Mouse (Mus musculus): ENCODE data around the gene Taf10. TPM values are rescaled to one million over a fixed set of nuclear protein-coding genes. Genes with fewer than 3 reads are reported as not detected.

Gene Taf10
- polyA plus RNA-seq, 1 experiment from 2014 or later: 118 TPM

DNA sequence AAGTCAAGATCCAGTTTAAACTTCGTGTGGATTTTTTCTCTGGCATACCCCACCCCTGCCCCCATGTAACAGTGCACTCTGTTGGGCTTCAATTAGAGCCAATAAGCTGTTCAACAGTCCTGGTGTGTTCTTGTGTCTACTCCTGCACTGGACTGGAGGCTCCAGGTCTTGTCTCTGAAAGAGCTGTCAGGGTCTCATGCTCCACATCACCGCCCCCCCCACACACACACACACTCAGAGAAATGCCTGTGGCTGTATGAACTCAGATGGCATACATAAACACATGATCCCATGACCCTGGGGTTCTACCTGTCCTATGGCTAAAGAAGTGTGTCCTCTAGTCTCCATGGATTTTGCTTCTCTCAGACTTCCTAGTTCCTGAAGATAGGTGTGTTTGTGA, 31.9 kb upstream of the Taf10 start:
- no peak overlapping the region for H3K4me2 ChIP-seq (replicated peaks; ENCODE audit: low read depth)
- H3K27me3 ChIP-seq (ENCODE audit: control insufficient read depth, insufficient read depth, low read length): no peaks in the 10 kb centered on the region
- ATAC-seq (ENCODE audit: low FRiP score, low TSS enrichment): no peak
- no peak overlapping the region for H3K9ac ChIP-seq (ENCODE audit: low read length)
- H3K4me3 ChIP-seq (ENCODE audit: low read depth, low read length): no peak overlapping the region
- DNase-seq (ENCODE audit: low spot score): no peak
- 73% methylated on average over 2 of the region's 2 CpGs for WGBS
- H3K4me1 ChIP-seq (replicated peaks; ENCODE audit: control insufficient read depth, insufficient read depth): peaks cover 7% of the 10 kb centered on the region; the same call in 1 of the 2 replicates
- no peak overlapping the region for H3K27ac ChIP-seq (replicated peaks)
- TF ChIP-seq CTCF (IDR thresholded peaks at IDR 0.05; ENCODE audit: low read depth) (no peak), EP300 (optimal IDR thresholded peaks at IDR 0.05) (no peak)
- H3K36me3 ChIP-seq (ENCODE audit: control insufficient read depth, insufficient read depth, low read length): peaks cover 7% of the 10 kb centered on the region; the same call in 1 of the 2 replicates
- no peaks in the 10 kb centered on the region for H3K9me3 ChIP-seq (ENCODE audit: control insufficient read depth, low read length)

- no peaks in the 10 kb centered on the region for H3K9me3 ChIP-seq (ENCODE audit: control insufficient read depth, low read length)
- H3K27ac ChIP-seq (replicated peaks): peak overlapping the region; percentile 50; the same call in 1 of the 2 replicates
- peaks cover 7% of the 10 kb centered on the region; the same call in 1 of the 2 replicates for H3K4me1 ChIP-seq (replicated peaks; ENCODE audit: control insufficient read depth, insufficient read depth)
- 58% methylated on average over 8 of the region's 8 CpGs for WGBS
- DNase-seq (ENCODE audit: low spot score): no peak
- H3K36me3 ChIP-seq (ENCODE audit: control insufficient read depth, insufficient read depth, low read length): peaks cover 7% of the 10 kb centered on the region; the same call in 1 of the 2 replicates
- H3K9ac ChIP-seq (ENCODE audit: low read length): no peak overlapping the region
- no peak overlapping the region for H3K4me2 ChIP-seq (replicated peaks; ENCODE audit: low read depth)
- no peak for TF ChIP-seq EP300 (optimal IDR thresholded peaks at IDR 0.05)
- H3K4me3 ChIP-seq (ENCODE audit: low read depth, low read length): no peak overlapping the region
- ATAC-seq (ENCODE audit: low FRiP score, low TSS enrichment): peak; percentile 41; the same call in 1 of the 2 replicates
- H3K27me3 ChIP-seq (ENCODE audit: control insufficient read depth, insufficient read depth, low read length): no peaks in the 10 kb centered on the region
These were observed 30.5 kb upstream of the Taf10 start for GRCm38 (mm10) chr7:105774661-105775060.

GRCm38 (mm10) chr7:105773041-105773440, 28.9 kb upstream of the Taf10 start:
- H3K27ac ChIP-seq (replicated peaks): no peak overlapping the region
- no peak overlapping the region for H3K4me2 ChIP-seq (replicated peaks; ENCODE audit: low read depth)
- ATAC-seq (ENCODE audit: low FRiP score, low TSS enrichment) (no peak), DNase-seq (ENCODE audit: low spot score) (no peak)
- no peak overlapping the region for H3K9ac ChIP-seq (ENCODE audit: low read length)
- peaks cover 7% of the 10 kb centered on the region; the same call in 1 of the 2 replicates for H3K36me3 ChIP-seq (ENCODE audit: control insufficient read depth, insufficient read depth, low read length)
- WGBS: 64% methylated on average over 5 of the region's 5 CpGs
- H3K4me1 ChIP-seq (replicated peaks; ENCODE audit: control insufficient read depth, insufficient read depth): no peaks in the 10 kb centered on the region
- no peaks in the 10 kb centered on the region for H3K27me3 ChIP-seq (ENCODE audit: control insufficient read depth, insufficient read depth, low read length)
- no peak overlapping the region for H3K4me3 ChIP-seq (ENCODE audit: low read depth, low read length)
- TF ChIP-seq EP300 (optimal IDR thresholded peaks at IDR 0.05): no peak
- no peak for TF ChIP-seq CTCF (IDR thresholded peaks at IDR 0.05; ENCODE audit: low read depth)
- no peaks in the 10 kb centered on the region for H3K9me3 ChIP-seq (ENCODE audit: control insufficient read depth, low read length)

- Histone ChIP-seq H3K36me3 (ENCODE audit: control insufficient read depth, insufficient read depth, low read length) (peaks cover 7% of the 10 kb centered on the region; the same call in 1 of the 2 replicates), H3K9ac (ENCODE audit: low read length) (no peak overlapping the region), H3K4me3 (ENCODE audit: low read depth, low read length) (no peak overlapping the region), H3K9me3 (ENCODE audit: control insufficient read depth, low read length) (no peaks in the 10 kb centered on the region), H3K27ac (replicated peaks) (no peak overlapping the region), H3K4me1 (replicated peaks; ENCODE audit: control insufficient read depth, insufficient read depth) (no peaks in the 10 kb centered on the region), H3K4me2 (replicated peaks; ENCODE audit: low read depth) (no peak overlapping the region), H3K27me3 (ENCODE audit: control insufficient read depth, insufficient read depth, low read length) (no peaks in the 10 kb centered on the region)
- ATAC-seq (ENCODE audit: low FRiP score, low TSS enrichment) (no peak), DNase-seq (ENCODE audit: low spot score) (no peak)
- TF ChIP-seq CTCF (IDR thresholded peaks at IDR 0.05; ENCODE audit: low read depth) (no peak), EP300 (optimal IDR thresholded peaks at IDR 0.05) (no peak)
- 93% methylated on average over 15 of the region's 15 CpGs for WGBS
These were observed 28.2 kb upstream of the Taf10 start for GRCm38 (mm10) chr7:105772331-105772730.

DNA sequence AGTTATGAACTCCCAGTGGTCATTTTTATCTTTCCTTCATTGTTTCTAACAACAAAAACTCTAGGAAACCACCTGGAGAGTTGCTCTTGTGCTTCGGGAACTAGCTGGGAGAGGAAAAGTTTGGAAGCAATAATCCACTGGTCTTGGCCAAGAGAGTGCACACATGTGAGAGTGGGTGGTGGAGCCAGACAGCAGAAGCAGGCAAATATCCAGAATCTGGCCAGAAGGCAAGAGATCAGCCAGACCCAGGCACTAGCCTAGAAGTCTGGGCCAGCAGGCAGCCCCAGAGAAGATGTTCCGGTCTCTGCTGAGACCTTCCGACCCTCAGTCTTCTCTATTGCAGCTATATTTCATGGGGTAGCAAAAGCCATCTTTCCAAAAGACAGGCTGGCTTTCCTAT, 25.8 kb upstream of the Taf10 start:
- no peak for ATAC-seq (ENCODE audit: low FRiP score, low TSS enrichment)
- H3K9me3 ChIP-seq (ENCODE audit: control insufficient read depth, low read length): no peaks in the 10 kb centered on the region
- peaks cover 10% of the 10 kb centered on the region; the same call in 1 of the 2 replicates for H3K36me3 ChIP-seq (ENCODE audit: control insufficient read depth, insufficient read depth, low read length)
- H3K4me1 ChIP-seq (replicated peaks; ENCODE audit: control insufficient read depth, insufficient read depth): no peaks in the 10 kb centered on the region
- H3K4me2 ChIP-seq (replicated peaks; ENCODE audit: low read depth): no peak overlapping the region
- no peak overlapping the region for H3K9ac ChIP-seq (ENCODE audit: low read length)
- WGBS: 64% methylated on average over 3 of the region's 3 CpGs
- H3K27ac ChIP-seq (replicated peaks): no peak overlapping the region
- TF ChIP-seq EP300 (optimal IDR thresholded peaks at IDR 0.05) (no peak), CTCF (IDR thresholded peaks at IDR 0.05; ENCODE audit: low read depth) (no peak)
- H3K4me3 ChIP-seq (ENCODE audit: low read depth, low read length): no peak overlapping the region
- H3K27me3 ChIP-seq (ENCODE audit: control insufficient read depth, insufficient read depth, low read length): no peaks in the 10 kb centered on the region
- no peak for DNase-seq (ENCODE audit: low spot score)

GRCm38 (mm10) chr7:105767729-105768165, 23.6 kb upstream of the Taf10 start:
- DNase-seq (ENCODE audit: low spot score): no peak
- Histone ChIP-seq H3K27ac (replicated peaks) (no peak overlapping the region), H3K4me2 (replicated peaks; ENCODE audit: low read depth) (no peak overlapping the region), H3K4me3 (ENCODE audit: low read depth, low read length) (no peak overlapping the region), H3K36me3 (ENCODE audit: control insufficient read depth, insufficient read depth, low read length) (peaks cover 13% of the 10 kb centered on the region; the same call in 1 of the 2 replicates), H3K27me3 (ENCODE audit: control insufficient read depth, insufficient read depth, low read length) (no peaks in the 10 kb centered on the region), H3K4me1 (replicated peaks; ENCODE audit: control insufficient read depth, insufficient read depth) (no peaks in the 10 kb centered on the region), H3K9ac (ENCODE audit: low read length) (no peak overlapping the region), H3K9me3 (ENCODE audit: control insufficient read depth, low read length) (no peaks in the 10 kb centered on the region)
- TF ChIP-seq CTCF (IDR thresholded peaks at IDR 0.05; ENCODE audit: low read depth) (no peak), EP300 (optimal IDR thresholded peaks at IDR 0.05) (no peak)
- no peak for ATAC-seq (ENCODE audit: low FRiP score, low TSS enrichment)
- WGBS: 29% methylated on average over 6 of the region's 6 CpGs
